Comparison of ENCODE assay signal across 10 mouse cellular contexts in genomic region chr3:101047586-101048275, GRCm38 (mm10). TPM values are rescaled to one million over a fixed set of nuclear protein-coding genes. Genes with fewer than 3 reads are reported as not detected.
DNase-seq lines count a peak whose midpoint lies in the region; ATAC-seq and TF ChIP-seq lines count a peak whose summit lies in the region.
"Had no signal": no experiment of that assay in that cellular context is flagged by ENCODE, and none has a peak within 500 bp of the region (broad histone marks: within the 10 kb centered on the region; RNA-seq: fewer than 3 reads in every experiment).

No protein-coding gene starts in this region.

- no peak overlapping the region for H3K4me2 ChIP-seq in hindbrain, embryonic 13.5 days
- no peak overlapping the region for H3K4me2 ChIP-seq in intestine, postnatal 0 days (replicated peaks; ENCODE audit: low read depth)
- H3K4me2 ChIP-seq: neural tube, embryonic 12.5 days had no signal

- H3K4me1 ChIP-seq in hindbrain, embryonic 10.5 days (replicated peaks) = no peaks in the 10 kb centered on the region
- H3K4me1 ChIP-seq in hindbrain, embryonic 13.5 days (replicated peaks) = peaks cover 8% of the 10 kb centered on the region; the same call in 1 of the 2 replicates
- H3K4me1 ChIP-seq in intestine, postnatal 0 days (replicated peaks; ENCODE audit: control insufficient read depth, insufficient read depth, low read length) = peaks cover 3% of the 10 kb centered on the region; the same call in 1 of the 2 replicates
- 0 out of 2 replicates have a peak, but pooled peaks cover 3% of the 10 kb centered on the region for H3K4me1 ChIP-seq in lung, adult 2 months (ENCODE audit: control insufficient read depth, insufficient read depth, low read length)

- TF ChIP-seq POLR2A in lung, adult 2 months (IDR thresholded peaks at IDR 0.05; ENCODE audit: borderline replicate concordance, extremely low read depth, low read depth, low read length) = no peak

- H3K9me3 ChIP-seq in hindbrain, embryonic 10.5 days = no peaks in the 10 kb centered on the region
- no peaks in the 10 kb centered on the region for H3K9me3 ChIP-seq in hindbrain, embryonic 13.5 days
- no peaks in the 10 kb centered on the region for H3K9me3 ChIP-seq in intestine, postnatal 0 days (ENCODE audit: control insufficient read depth)
- H3K9me3 ChIP-seq: neural tube, embryonic 12.5 days had no signal

- peaks cover 41% of the 10 kb centered on the region for H3K36me3 ChIP-seq in hindbrain, embryonic 10.5 days
- peaks cover 17% of the 10 kb centered on the region for H3K36me3 ChIP-seq in hindbrain, embryonic 13.5 days
- peaks cover 25% of the 10 kb centered on the region for H3K36me3 ChIP-seq in intestine, postnatal 0 days (ENCODE audit: control insufficient read depth, insufficient read depth)

- TF ChIP-seq CTCF in intestine, postnatal 0 days (IDR thresholded peaks at IDR 0.05; ENCODE audit: low read depth) = 0 out of 2 replicates have a peak, but pooled peaks have one; percentile 2
- TF ChIP-seq CTCF in lung, adult 2 months (IDR thresholded peaks at IDR 0.05; ENCODE audit: insufficient read depth, low read length) = no peak

- H3K9ac ChIP-seq in hindbrain, embryonic 13.5 days = no peak overlapping the region
- no peak overlapping the region for H3K9ac ChIP-seq in intestine, postnatal 0 days (ENCODE audit: low read depth, low read length)
- H3K9ac ChIP-seq: neural tube, embryonic 12.5 days had no signal

- no peak overlapping the region for H3K4me3 ChIP-seq in hindbrain, embryonic 10.5 days
- no peak overlapping the region for H3K4me3 ChIP-seq in hindbrain, embryonic 13.5 days
- no peak overlapping the region for H3K4me3 ChIP-seq in intestine, postnatal 0 days (ENCODE audit: low read depth, low read length)
- H3K4me3 ChIP-seq in lung, adult 2 months (replicated peaks; ENCODE audit: extremely low read depth, low read depth, low read length) = no peak overlapping the region
- H3K4me3 ChIP-seq: erythroblast, embryonic 14.5 days; neural tube, embryonic 12.5 days had no signal

- WGBS in hindbrain, embryonic 10.5 days = 84% methylated on average over 15 of the region's 15 CpGs
- 78% methylated on average over 15 of the region's 15 CpGs for WGBS in hindbrain, embryonic 13.5 days
- WGBS in intestine, postnatal 0 days = 72% methylated on average over 15 of the region's 15 CpGs
- WGBS in lung, adult 2 months = 56% methylated on average over 15 of the region's 15 CpGs

- H3K27ac ChIP-seq in hindbrain, embryonic 10.5 days = 0 out of 2 replicates have a peak overlapping the region, but pooled peaks have one; percentile 5
- no peak overlapping the region for H3K27ac ChIP-seq in hindbrain, embryonic 13.5 days
- no peak overlapping the region for H3K27ac ChIP-seq in intestine, postnatal 0 days (ENCODE audit: low read depth, low read length)
- H3K27ac ChIP-seq: neural tube, embryonic 12.5 days had no signal

- no peaks in the 10 kb centered on the region for H3K27me3 ChIP-seq in hindbrain, embryonic 10.5 days (ENCODE audit: insufficient read depth, poor library complexity, severe bottlenecking)
- H3K27me3 ChIP-seq in hindbrain, embryonic 13.5 days = no peaks in the 10 kb centered on the region
- no peaks in the 10 kb centered on the region for H3K27me3 ChIP-seq in intestine, postnatal 0 days (replicated peaks; ENCODE audit: control insufficient read depth, insufficient read depth, low read length)
- H3K27me3 ChIP-seq: neural tube, embryonic 12.5 days had no signal

- ATAC-seq in hindbrain, embryonic 13.5 days (ENCODE audit: low FRiP score) = no peak
- ATAC-seq in frontal cortex, adult (ENCODE audit: low TSS enrichment) = peak; percentile 56
- 0 out of 2 replicates have a peak, but pooled peaks have one; percentile 11 for ATAC-seq in intestine, postnatal 0 days

- DNase-seq in hindbrain, embryonic 10.5 days (ENCODE audit: low spot score) = no peak
- peak; percentile 93 for DNase-seq in NIH3T3 (ENCODE audit: low read depth)
- DNase-seq in lung, adult 2 months = peak; percentile 70
- peak; percentile 70 for DNase-seq in telencephalon, adult 2 months (ENCODE audit: low read depth, low spot score)
- no peak for DNase-seq in spleen, postnatal 14 days (ENCODE audit: low spot score in 2 of 2)

RNA-seq across cellular contexts. Expression of gene Cd101, which starts 18.4 kb away (rescaled TPM):
- 0.05 TPM in 1 of 2 replicates, not detected in the other for polyA plus RNA-seq in hindbrain, embryonic 10.5 days (2016; fragmentation: Nextera tagmentation; extraction: Ambion mirVana)
- 0.12 TPM in 1 of 2 replicates, not detected in the other for polyA plus RNA-seq in hindbrain, embryonic 13.5 days (2015; fragmentation: Nextera tagmentation; extraction: Ambion mirVana)
- 1.0 and 1.1 TPM in 2 replicates for polyA plus RNA-seq in intestine, postnatal 0 days (2015; fragmentation: Nextera tagmentation; extraction: Ambion mirVana)
- 1.5 and 1.8 TPM in 2 replicates for polyA plus RNA-seq in lung, adult 2 months (2012; rRNA removed)
- polyA plus RNA-seq: erythroblast, embryonic 14.5 days had no signal

Comparison
In these comparisons a context has a peak if more than half of its experiments do, and no peak if none do; other contexts are left out.
1. DNase-seq: peak in NIH3T3 (single experiment), lung, adult 2 months (single experiment) and telencephalon, adult 2 months (single experiment); none in hindbrain, embryonic 10.5 days (single experiment) and spleen, postnatal 14 days (0 of 2).